Mouse (Mus musculus) stomach, postnatal 0 days (tissue): ENCODE data around the gene Ypel2.

Experiments used
- CTCF ChIP-seq: IDR thresholded peaks from 2 replicates; pipeline ENCODE4 v1.5.1; 2016; ENCODE audit warnings: antibody characterized with exemption, low read depth, mild to moderate bottlenecking, moderate library complexity
- EP300 ChIP-seq: optimal IDR thresholded peaks from 2 replicates; pipeline ENCODE3; 2016; ENCODE audit warnings: antibody characterized with exemption

- TF ChIP-seq CTCF: no peak
- no peak for TF ChIP-seq EP300
These were observed 33.2 kb downstream of the Ypel2 start for GRCm38 (mm10) chr11:86960331-86960730.
